Mouse (Mus musculus) adrenal gland, adult (tissue): ENCODE results near the gene Hsd11b2.

Experiments used
- DNase-seq, 2 experiments: peaks; one replicate each; pipeline ENCODE4 v3.0.0; 2022 to 2023; ENCODE audit warnings: low spot score in 1 of 2; ENCODE audit not compliant: inconsistent age in 2 of 2

Hsd11b2 gene

GRCm38 (mm10) chr8:105552032-105552431 lies 33.5 kb downstream of the Hsd11b2 start:
- DNase-seq: no peak

- DNase-seq: no peak
Measured at GRCm38 (mm10) chr8:105552824-105553223, 34.3 kb downstream of the Hsd11b2 start.

- peak; percentile 63 to 91 for DNase-seq
Measured at GRCm38 (mm10) chr8:105554087-105554486, 35.5 kb downstream of the Hsd11b2 start.

GRCm38 (mm10) chr8:105555230-105555629 lies 36.7 kb downstream of the Hsd11b2 start:
- DNase-seq: no peak

GRCm38 (mm10) chr8:105562863-105563262 lies 44.3 kb downstream of the Hsd11b2 start:
- DNase-seq: no peak

GRCm38 (mm10) chr8:105563871-105564270 lies 45.3 kb downstream of the Hsd11b2 start:
- DNase-seq: no peak

GRCm38 (mm10) chr8:105564573-105565229 lies 46.1 kb downstream of the Hsd11b2 start:
- peak in 1 of 2 experiments; percentile 48 for DNase-seq

- no peak for DNase-seq
Measured at GRCm38 (mm10) chr8:105565401-105565881, 46.9 kb downstream of the Hsd11b2 start.

GRCm38 (mm10) chr8:105565952-105566702 lies 47.6 kb downstream of the Hsd11b2 start, which contains the start of gene Atp6v0d1:
TSS of gene Atp6v0d1 (minus strand) at chr8:105566047.
- peak; percentile 100 for DNase-seq

GRCm38 (mm10) chr8:105566703-105567595 lies 48.4 kb downstream of the Hsd11b2 start:
- peak; percentile 51 to 54 for DNase-seq

- DNase-seq: no peak
Measured at GRCm38 (mm10) chr8:105571810-105572209, 53.3 kb downstream of the Hsd11b2 start.

GRCm38 (mm10) chr8:105573427-105573826 lies 54.9 kb downstream of the Hsd11b2 start:
- DNase-seq: peak in 1 of 2 experiments; percentile 59
